Mouse (Mus musculus) forebrain, embryonic 13.5 days (tissue): ENCODE results near the gene Olfr695. TPM values are rescaled to one million over a fixed set of nuclear protein-coding genes. Genes with fewer than 3 reads are reported as not detected.

Experiments used
- ATAC-seq: fragments of 200-750 bp; cut with Nextera tagmentation; 2 replicates; pipeline ENCODE4 v1.8.0; 2017
- H3K27ac ChIP-seq: fragments of 300-500 bp; sonication (generic); 2 replicates; pipeline ENCODE4 v1.5.1; 2015; ENCODE audit warnings: inconsistent platforms, mild to moderate bottlenecking, moderate library complexity
- H3K27me3 ChIP-seq: fragments of 300-500 bp; sonication (generic); 2 replicates; pipeline ENCODE4 v1.6.1; 2015; ENCODE audit warnings: mild to moderate bottlenecking, inconsistent platforms
- H3K36me3 ChIP-seq: fragments of 300-500 bp; sonication (generic); 2 replicates; pipeline ENCODE4 v1.6.1; 2015; ENCODE audit warnings: mild to moderate bottlenecking, inconsistent platforms; ENCODE audit not compliant: poor library complexity, severe bottlenecking
- H3K4me1 ChIP-seq: fragments of 300-500 bp; sonication (generic); 2 replicates; pipeline ENCODE4 v1.6.1; 2015; ENCODE audit warnings: inconsistent platforms
- H3K4me2 ChIP-seq: fragments of 300-500 bp; sonication (generic); 2 replicates; pipeline ENCODE4 v1.6.1; 2015; ENCODE audit warnings: inconsistent platforms, mild to moderate bottlenecking, moderate library complexity
- H3K4me3 ChIP-seq: fragments of 300-500 bp; sonication (generic); 2 replicates; pipeline ENCODE4 v1.5.1; 2015; ENCODE audit warnings: mild to moderate bottlenecking, inconsistent platforms
- H3K9ac ChIP-seq: fragments of 300-500 bp; sonication (generic); 2 replicates; pipeline ENCODE4 v1.6.1; 2015; ENCODE audit warnings: mild to moderate bottlenecking, inconsistent platforms
- H3K9me3 ChIP-seq: fragments of 300-500 bp; sonication (generic); replicated peaks from 2 replicates; pipeline ENCODE4 v1.6.1; 2016; ENCODE audit warnings: inconsistent platforms
- WGBS: fragments of 180-500 bp; shearing (Covaris S2); methylation state at CpG from one replicate; pipeline ENCODE4 v1.1.7; 2015; 5-methylcytosine and 5-hydroxymethylcytosine counted together
- polyA plus RNA-seq: library from polyadenylated mRNA; unstranded; fragments of >200 nt; fragmentation: Nextera tagmentation; extraction: Ambion mirVana; gene quantifications from 2 replicates; pipeline ENCODE4 v1.2.1, GENCODE M21; 2015

Gene Olfr695
- polyA plus RNA-seq, 1 experiment from 2014 or later = not detected

GRCm38 (mm10) chr7:106691714-106692113, 24.5 kb downstream of the Olfr695 start, which contains the start of gene Olfr694:
Gene Olfr694, minus strand, starts transcription at chr7:106691814.
- H3K4me1 ChIP-seq = no peaks in the 10 kb centered on the region
- H3K27me3 ChIP-seq = no peaks in the 10 kb centered on the region
- 92% methylated on average over 1 of the region's 1 CpGs for WGBS
- H3K27ac ChIP-seq = no peak within 1 kb of the TSS
- no peaks in the 10 kb centered on the region for H3K36me3 ChIP-seq
- H3K4me3 ChIP-seq = no peak within 1 kb of the TSS
- H3K4me2 ChIP-seq = no peak within 1 kb of the TSS
- no peaks in the 10 kb centered on the region; the same call in 1 of the 2 replicates for H3K9me3 ChIP-seq
- ATAC-seq = no peak
- no peak within 1 kb of the TSS for H3K9ac ChIP-seq

- Histone ChIP-seq H3K4me3 (no peak overlapping the region), H3K4me1 (no peaks in the 10 kb centered on the region), H3K27ac (no peak overlapping the region), H3K9me3 (no peaks in the 10 kb centered on the region), H3K27me3 (no peaks in the 10 kb centered on the region), H3K4me2 (no peak overlapping the region), H3K36me3 (no peaks in the 10 kb centered on the region), H3K9ac (no peak overlapping the region)
- ATAC-seq = no peak
- WGBS = 93% methylated on average over 2 of the region's 2 CpGs
Observed at GRCm38 (mm10) chr7:106685382-106685781, 30.8 kb downstream of the Olfr695 start.

GRCm38 (mm10) chr7:106680484-106680883, 35.7 kb downstream of the Olfr695 start, which contains the start of gene Olfr693:
Gene Olfr693, minus strand, starts transcription at chr7:106680584.
- H3K27ac ChIP-seq = no peak within 1 kb of the TSS
- no peaks in the 10 kb centered on the region for H3K4me1 ChIP-seq
- no peaks in the 10 kb centered on the region for H3K36me3 ChIP-seq
- no peaks in the 10 kb centered on the region for H3K9me3 ChIP-seq
- H3K4me2 ChIP-seq = no peak within 1 kb of the TSS
- no peak within 1 kb of the TSS for H3K9ac ChIP-seq
- H3K27me3 ChIP-seq = no peaks in the 10 kb centered on the region
- no peak for ATAC-seq
- no peak within 1 kb of the TSS for H3K4me3 ChIP-seq

Other genes starting within 250 kb of the Olfr695 start
- not detected in 2 replicates for gene Olfr693, start 35.8 kb downstream of the Olfr695 start, polyA plus RNA-seq
- not detected in 2 replicates for gene Olfr694, start 24.6 kb downstream of the Olfr695 start, polyA plus RNA-seq
- not detected in 2 replicates for gene Olfr697, start 26.0 kb upstream of the Olfr695 start, polyA plus RNA-seq
- gene Olfr698, start 39.0 kb upstream of the Olfr695 start, polyA plus RNA-seq = not detected in 2 replicates
- not detected in 2 replicates for gene Olfr699, start 76.8 kb upstream of the Olfr695 start, polyA plus RNA-seq
- not detected in 2 replicates for gene Olfr700, start 92.4 kb upstream of the Olfr695 start, polyA plus RNA-seq
- gene Olfr701, start 97.7 kb upstream of the Olfr695 start, polyA plus RNA-seq = not detected in 2 replicates
- gene Olfr702, start 117.5 kb upstream of the Olfr695 start, polyA plus RNA-seq = not detected in 2 replicates
- not detected in 2 replicates for gene Olfr703, start 127.0 kb upstream of the Olfr695 start, polyA plus RNA-seq
- gene Olfr704, start 146.8 kb upstream of the Olfr695 start, polyA plus RNA-seq = not detected in 2 replicates
- gene Olfr705, start 160.5 kb upstream of the Olfr695 start, polyA plus RNA-seq = not detected in 2 replicates
- gene Olfr706, start 171.8 kb upstream of the Olfr695 start, polyA plus RNA-seq = not detected in 2 replicates
- gene Olfr707, start 184.8 kb upstream of the Olfr695 start, polyA plus RNA-seq = not detected in 2 replicates
- gene Olfr1532-ps1, start 191.6 kb upstream of the Olfr695 start, polyA plus RNA-seq = not detected in 2 replicates
- not detected in 2 replicates for gene Olfr709-ps1, start 215.8 kb upstream of the Olfr695 start, polyA plus RNA-seq
- gene Olfr710, start 231.9 kb upstream of the Olfr695 start, polyA plus RNA-seq = not detected in 2 replicates
- not detected in 2 replicates for gene Olfr6, start 247.5 kb upstream of the Olfr695 start, polyA plus RNA-seq